Comparison of ENCODE assay signal across 30 mouse cellular contexts in the genomic region with DNA sequence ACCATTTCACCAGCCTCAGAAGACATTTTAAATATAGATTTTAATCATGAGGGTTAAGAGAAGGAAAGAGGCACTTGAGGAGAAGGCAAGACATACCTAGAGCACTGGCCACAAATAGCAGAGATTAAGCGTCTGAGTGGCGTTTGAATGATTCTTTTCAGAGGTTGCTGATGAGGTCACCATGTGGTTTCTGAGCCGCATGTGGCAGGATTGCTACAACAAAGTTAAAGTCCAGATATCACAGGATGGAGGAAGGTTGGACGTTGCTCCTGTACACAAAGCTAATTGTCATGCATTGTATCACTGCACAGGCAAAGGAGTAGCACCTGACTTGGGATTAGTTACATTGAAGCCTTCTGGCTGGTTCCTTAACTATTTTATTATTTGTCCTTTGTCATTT. TPM values are rescaled to one million over a fixed set of nuclear protein-coding genes. Genes with fewer than 3 reads are reported as not detected.
DNase-seq lines count a peak whose midpoint lies in the region; ATAC-seq and TF ChIP-seq lines count a peak whose summit lies in the region.
"Had no signal": no experiment of that assay in that cellular context is flagged by ENCODE, and none has a peak within 500 bp of the region (broad histone marks: within the 10 kb centered on the region; RNA-seq: fewer than 3 reads in every experiment).

No protein-coding gene starts in this region.

- H3K4me2 ChIP-seq in liver, embryonic 16.5 days (ENCODE audit: low read depth, low read length), result peak overlapping the region; percentile 12; the same call in 1 of the 2 replicates
- H3K4me2 ChIP-seq in forebrain, embryonic 11.5 days (ENCODE audit: low read depth, low read length, severe bottlenecking), result no peak overlapping the region
- H3K4me2 ChIP-seq: hindbrain, embryonic 15.5 days; limb, embryonic 12.5 days; stomach, embryonic 15.5 days had no signal

- TF ChIP-seq EP300 in heart, adult 2 months (IDR thresholded peaks at IDR 0.05; ENCODE audit: insufficient read depth, low read depth, low read length), result no peak

- H3K27ac ChIP-seq in liver, embryonic 16.5 days (ENCODE audit: low read length), result peak overlapping the region; percentile 60
- no peak overlapping the region for H3K27ac ChIP-seq in heart, adult 2 months
- H3K27ac ChIP-seq in forebrain, embryonic 11.5 days (ENCODE audit: low read depth, low read length), result no peak overlapping the region
- H3K27ac ChIP-seq: hindbrain, embryonic 15.5 days; left cerebral cortex, adult 2 months; limb, embryonic 12.5 days had no signal

- 20% methylated on average over 4 of the region's 4 CpGs for WGBS in liver, embryonic 16.5 days (ENCODE audit: insufficient replicate concordance)
- 59% methylated on average over 4 of the region's 4 CpGs for WGBS in heart, adult 2 months
- 63% methylated on average over 4 of the region's 4 CpGs for WGBS in forebrain, embryonic 11.5 days

- H3K9me3 ChIP-seq in liver, embryonic 16.5 days (replicated peaks; ENCODE audit: control insufficient read depth, low read length), result no peaks in the 10 kb centered on the region
- no peaks in the 10 kb centered on the region for H3K9me3 ChIP-seq in forebrain, embryonic 11.5 days (ENCODE audit: control insufficient read depth, low read length)
- H3K9me3 ChIP-seq: hindbrain, embryonic 15.5 days; limb, embryonic 12.5 days; stomach, embryonic 15.5 days had no signal

- H3K4me3 ChIP-seq in liver, embryonic 16.5 days (ENCODE audit: low read depth, low read length), result peak overlapping the region; percentile 22
- H3K4me3 ChIP-seq in heart, adult 2 months, result no peak overlapping the region
- no peak overlapping the region for H3K4me3 ChIP-seq in forebrain, embryonic 11.5 days (ENCODE audit: low read depth, low read length)
- H3K4me3 ChIP-seq: hindbrain, embryonic 15.5 days; left cerebral cortex, adult 2 months; limb, embryonic 12.5 days; stomach, embryonic 15.5 days had no signal

- POLR2A ChIA-PET in Patski (lab: Charles Lee), result no interaction called here

- no peak for TF ChIP-seq POLR2A in heart, adult 2 months (IDR thresholded peaks at IDR 0.05; ENCODE audit: insufficient read depth, low read depth, low read length)

- in situ Hi-C loops in Patski (cut with MboI; ENCODE audit: low pct_unique_long_range_greater_than_20kb), result no loop called here

- peaks cover 2% of the 10 kb centered on the region; the same call in 1 of the 2 replicates for H3K4me1 ChIP-seq in liver, embryonic 16.5 days (ENCODE audit: control insufficient read depth, low read depth, low read length)
- no peaks in the 10 kb centered on the region for H3K4me1 ChIP-seq in heart, adult 2 months (ENCODE audit: control insufficient read depth, insufficient read depth, low read length)
- no peaks in the 10 kb centered on the region for H3K4me1 ChIP-seq in forebrain, embryonic 11.5 days (replicated peaks; ENCODE audit: control insufficient read depth, insufficient read depth, low read length)
- H3K4me1 ChIP-seq: hindbrain, embryonic 15.5 days; limb, embryonic 12.5 days had no signal

- no peaks in the 10 kb centered on the region for H3K79me2 ChIP-seq in heart, adult 2 months (replicated peaks; ENCODE audit: control insufficient read depth, insufficient read depth, low read length)

- H3K36me3 ChIP-seq in liver, embryonic 16.5 days (ENCODE audit: control insufficient read depth, insufficient read depth), result no peaks in the 10 kb centered on the region
- no peaks in the 10 kb centered on the region for H3K36me3 ChIP-seq in heart, adult 2 months (ENCODE audit: control insufficient read depth, insufficient read depth, low read length)
- H3K36me3 ChIP-seq in forebrain, embryonic 11.5 days (ENCODE audit: control insufficient read depth, insufficient read depth, low read length), result no peaks in the 10 kb centered on the region
- H3K36me3 ChIP-seq: hindbrain, embryonic 15.5 days; limb, embryonic 12.5 days; stomach, embryonic 15.5 days had no signal

- peak overlapping the region; percentile 32; the same call in 1 of the 2 replicates for H3K9ac ChIP-seq in liver, embryonic 16.5 days (ENCODE audit: low read depth, low read length)
- H3K9ac ChIP-seq in heart, adult 2 months (ENCODE audit: low read depth, low read length), result no peak overlapping the region
- H3K9ac ChIP-seq in forebrain, embryonic 11.5 days (ENCODE audit: low read length), result no peak overlapping the region
- H3K9ac ChIP-seq: hindbrain, embryonic 15.5 days; limb, embryonic 12.5 days; stomach, embryonic 15.5 days had no signal

- DNase-seq in kidney, postnatal 36 days, result peak; percentile 35 to 58
- no peak for DNase-seq in kidney, adult 8-10 months
- DNase-seq in 416B (ENCODE audit: low read depth) (peak; percentile 34), Patski (ENCODE audit: low read depth, low spot score) (peak; percentile 63)
- no peak for DNase-seq in layer of hippocampus, adult 11-12 months (ENCODE audit: low spot score)
- no peak for DNase-seq in heart, adult 2 months
- no peak for DNase-seq in forebrain, embryonic 11.5 days (ENCODE audit: low spot score)
- DNase-seq: adrenal gland, postnatal 14 days; cerebellum, adult 9-11 months; gastrocnemius, postnatal 10 days; heart, adult 11 months; heart, postnatal 36 days; kidney, postnatal 10 days; lung, postnatal 10 days; midbrain, embryonic 14.5 days; right cerebral cortex, postnatal 14 days had no signal

- intact Hi-C loops in heart, adult 2 months (cut with DNase I), result no loop called here

- ATAC-seq in Patski, result peak; percentile 28
- peak; percentile 81 for ATAC-seq in liver, embryonic 16.5 days (ENCODE audit: low read depth)
- ATAC-seq in forebrain, embryonic 11.5 days (replicated peaks; ENCODE audit: low FRiP score), result no peak
- ATAC-seq: activated CD4-positive, CD25-positive, alpha-beta regulatory T cell, adult 4 months; forebrain, embryonic 14.5 days had no signal

- CTCF ChIA-PET in Patski (lab: Charles Lee), result interaction anchor here (1.2 to 1.4 kb wide), 2 partner anchors 10 to 11 kb away, joined by 3 to 4 read pairs; no protein-coding TSS in a partner anchor

- no peaks in the 10 kb centered on the region for H3K27me3 ChIP-seq in Patski
- H3K27me3 ChIP-seq in liver, embryonic 16.5 days (ENCODE audit: control insufficient read depth, insufficient read depth, low read depth, low read length), result no peaks in the 10 kb centered on the region
- H3K27me3 ChIP-seq in heart, adult 2 months (ENCODE audit: control insufficient read depth, insufficient read depth, low read length), result no peaks in the 10 kb centered on the region
- no peaks in the 10 kb centered on the region for H3K27me3 ChIP-seq in forebrain, embryonic 11.5 days (ENCODE audit: control insufficient read depth, insufficient read depth, low read length)
- H3K27me3 ChIP-seq: hindbrain, embryonic 15.5 days; limb, embryonic 12.5 days; stomach, embryonic 15.5 days had no signal

- no peak for TF ChIP-seq CTCF in Patski (IDR thresholded peaks at IDR 0.05)
- TF ChIP-seq CTCF in heart, adult 2 months (IDR thresholded peaks at IDR 0.05), result no peak

RNA-seq across cellular contexts. Expression of gene Sectm1a, which starts 5.3 kb away (rescaled TPM):
- 0.13 TPM for polyA plus RNA-seq in Patski (2021)
- 0.89 and 1.8 TPM in 2 replicates for polyA plus RNA-seq in liver, embryonic 16.5 days (2015; fragmentation: Nextera tagmentation; extraction: Ambion mirVana)
- total RNA-seq in heart, adult 2 months (2021), result not detected
- not detected in 2 replicates for polyA plus RNA-seq in heart, adult 2 months (2012; rRNA removed)
- not detected in 2 replicates for polyA plus RNA-seq in forebrain, embryonic 11.5 days (2014; fragmentation: Nextera tagmentation; extraction: Ambion mirVana)
- total RNA-seq: adrenal gland, postnatal 14 days; heart, postnatal 36 days; left cerebral cortex, adult 2 months; neutrophil, adult 5-6 weeks had no signal
- polyA plus RNA-seq: activated CD4-positive, CD25-positive, alpha-beta regulatory T cell, adult 4 months; brain, embryonic 14.5 days; cortical plate, adult 2 months; embryonic facial prominence, embryonic 11.5 days; forebrain, embryonic 14.5 days; heart, embryonic 14.5 days; limb, embryonic 12.5 days; midbrain, embryonic 14.5 days had no signal

RNA-seq across cellular contexts. Expression of gene Sectm1b, which starts 22.9 kb away (rescaled TPM):
- polyA plus RNA-seq in Patski (2021), result 1.9 TPM
- polyA plus RNA-seq in liver, embryonic 16.5 days (2015; fragmentation: Nextera tagmentation; extraction: Ambion mirVana), result 0.05 and 0.22 TPM in 2 replicates
- total RNA-seq in heart, adult 2 months (2021), result not detected
- polyA plus RNA-seq in heart, adult 2 months (2012; rRNA removed), result not detected in 2 replicates
- not detected in 2 replicates for polyA plus RNA-seq in forebrain, embryonic 11.5 days (2014; fragmentation: Nextera tagmentation; extraction: Ambion mirVana)
- total RNA-seq: adrenal gland, postnatal 14 days; gastrocnemius, postnatal 10 days; heart, postnatal 36 days; left cerebral cortex, adult 2 months; megakaryocyte, adult 5-6 weeks; neutrophil, adult 5-6 weeks had no signal
- polyA plus RNA-seq: activated CD4-positive, CD25-positive, alpha-beta regulatory T cell, adult 4 months; brain, embryonic 14.5 days; cortical plate, adult 2 months; embryonic facial prominence, embryonic 11.5 days; forebrain, embryonic 14.5 days; heart, embryonic 14.5 days; hindbrain, embryonic 15.5 days; limb, embryonic 12.5 days; midbrain, embryonic 14.5 days had no signal

RNA-seq across cellular contexts. Expression of gene Tex19.2, which starts 32.2 kb away (rescaled TPM):
- polyA plus RNA-seq in Patski (2021), result not detected
- polyA plus RNA-seq in liver, embryonic 16.5 days (2015; fragmentation: Nextera tagmentation; extraction: Ambion mirVana), result 0.05 TPM in 1 of 2 replicates, not detected in the other
- not detected for total RNA-seq in heart, adult 2 months (2021)
- not detected in 2 replicates for polyA plus RNA-seq in heart, adult 2 months (2012; rRNA removed)
- polyA plus RNA-seq in forebrain, embryonic 11.5 days (2014; fragmentation: Nextera tagmentation; extraction: Ambion mirVana), result not detected in 2 replicates
- total RNA-seq: adrenal gland, postnatal 14 days; gastrocnemius, postnatal 10 days; heart, postnatal 36 days; left cerebral cortex, adult 2 months; megakaryocyte, adult 5-6 weeks; neutrophil, adult 5-6 weeks had no signal
- polyA plus RNA-seq: activated CD4-positive, CD25-positive, alpha-beta regulatory T cell, adult 4 months; brain, embryonic 14.5 days; cortical plate, adult 2 months; embryonic facial prominence, embryonic 11.5 days; forebrain, embryonic 14.5 days; heart, embryonic 14.5 days; hindbrain, embryonic 15.5 days; limb, embryonic 12.5 days; midbrain, embryonic 14.5 days; stomach, embryonic 15.5 days had no signal

RNA-seq across cellular contexts. Expression of gene Cd7, which starts 47.1 kb away (rescaled TPM):
- not detected for polyA plus RNA-seq in Patski (2021)
- 1.3 and 1.6 TPM in 2 replicates for polyA plus RNA-seq in liver, embryonic 16.5 days (2015; fragmentation: Nextera tagmentation; extraction: Ambion mirVana)
- total RNA-seq in heart, adult 2 months (2021), result under 1 TPM; 0.23 to 0.26 TPM
- polyA plus RNA-seq in heart, adult 2 months (2012; rRNA removed), result 1.3 and 1.9 TPM in 2 replicates
- not detected in 2 replicates for polyA plus RNA-seq in forebrain, embryonic 11.5 days (2014; fragmentation: Nextera tagmentation; extraction: Ambion mirVana)
- total RNA-seq: gastrocnemius, postnatal 10 days had no signal
- polyA plus RNA-seq: embryonic facial prominence, embryonic 11.5 days; forebrain, embryonic 14.5 days; heart, embryonic 14.5 days; hindbrain, embryonic 15.5 days; limb, embryonic 12.5 days; midbrain, embryonic 14.5 days had no signal

RNA-seq across cellular contexts. Expression of gene Tex19.1, which starts 59.6 kb away (rescaled TPM):
- not detected for polyA plus RNA-seq in Patski (2021)
- not detected in 2 replicates for polyA plus RNA-seq in liver, embryonic 16.5 days (2015; fragmentation: Nextera tagmentation; extraction: Ambion mirVana)
- total RNA-seq in heart, adult 2 months (2021), result not detected
- not detected in 2 replicates for polyA plus RNA-seq in heart, adult 2 months (2012; rRNA removed)
- not detected in 2 replicates for polyA plus RNA-seq in forebrain, embryonic 11.5 days (2014; fragmentation: Nextera tagmentation; extraction: Ambion mirVana)
- total RNA-seq: adrenal gland, postnatal 14 days; heart, postnatal 36 days; left cerebral cortex, adult 2 months; megakaryocyte, adult 5-6 weeks; neutrophil, adult 5-6 weeks had no signal
- polyA plus RNA-seq: activated CD4-positive, CD25-positive, alpha-beta regulatory T cell, adult 4 months; brain, embryonic 14.5 days; cortical plate, adult 2 months; embryonic facial prominence, embryonic 11.5 days; forebrain, embryonic 14.5 days; heart, embryonic 14.5 days; hindbrain, embryonic 15.5 days; limb, embryonic 12.5 days; midbrain, embryonic 14.5 days; thymus, postnatal 0 days had no signal

Comparison
In these comparisons a context has a peak if more than half of its experiments do, and no peak if none do; other contexts are left out.
1. DNase-seq: peak in kidney, postnatal 36 days (2 of 2), 416B (single experiment) and Patski (single experiment); none in kidney, adult 8-10 months (0 of 2), layer of hippocampus, adult 11-12 months (single experiment), heart, adult 2 months (0 of 2) and forebrain, embryonic 11.5 days (single experiment).